Mouse (Mus musculus) neural tube, embryonic 13.5 days (tissue): ENCODE measurements around the gene Fbxw10. TPM values are rescaled to one million over a fixed set of nuclear protein-coding genes. Genes with fewer than 3 reads are reported as not detected.

Source experiments
- ATAC-seq: fragments of 200-750 bp; cut with Nextera tagmentation; 2 replicates; pipeline ENCODE4 v1.8.0; 2017; ENCODE audit warnings: low read depth, mild to moderate bottlenecking, moderate TSS enrichment, moderate library complexity
- H3K27ac ChIP-seq: fragments of 300-500 bp; sonication (generic); replicated peaks from 2 replicates; pipeline ENCODE4 v1.5.1; 2015; ENCODE audit warnings: moderate library complexity, mild to moderate bottlenecking, inconsistent platforms
- H3K27me3 ChIP-seq: fragments of 300-500 bp; sonication (generic); 2 replicates; pipeline ENCODE4 v1.6.1; 2015; ENCODE audit warnings: mild to moderate bottlenecking, inconsistent platforms
- H3K36me3 ChIP-seq: fragments of 300-500 bp; sonication (generic); 2 replicates; pipeline ENCODE4 v1.6.1; 2015; ENCODE audit warnings: mild to moderate bottlenecking, inconsistent platforms
- H3K4me1 ChIP-seq: fragments of 300-500 bp; sonication (generic); replicated peaks from 2 replicates; pipeline ENCODE4 v1.6.1; 2015; ENCODE audit warnings: inconsistent platforms
- H3K4me2 ChIP-seq: fragments of 300-500 bp; sonication (generic); 2 replicates; pipeline ENCODE4 v1.6.1; 2015; ENCODE audit warnings: inconsistent platforms, mild to moderate bottlenecking, moderate library complexity
- H3K4me3 ChIP-seq: fragments of 300-500 bp; sonication (generic); 2 replicates; pipeline ENCODE4 v1.5.1; 2015; ENCODE audit warnings: mild to moderate bottlenecking, inconsistent platforms
- H3K9ac ChIP-seq: fragments of 300-500 bp; sonication (generic); 2 replicates; pipeline ENCODE4 v1.6.1; 2015; ENCODE audit warnings: moderate library complexity, mild to moderate bottlenecking, inconsistent platforms
- H3K9me3 ChIP-seq: fragments of 300-500 bp; sonication (generic); 2 replicates; pipeline ENCODE4 v1.6.1; 2016; ENCODE audit warnings: inconsistent platforms
- WGBS: fragments of 180-500 bp; shearing (Covaris S2); methylation state at CpG from one replicate; pipeline ENCODE4 v1.1.7; 2015; 5-methylcytosine and 5-hydroxymethylcytosine counted together
- polyA plus RNA-seq: library from polyadenylated mRNA; unstranded; fragments of >200 nt; fragmentation: Nextera tagmentation; extraction: Ambion mirVana; gene quantifications from 2 replicates; pipeline ENCODE4 v1.2.1, GENCODE M21; 2015

Fbxw10 gene
- polyA plus RNA-seq, 1 experiment from 2014 or later = 0.39 TPM

DNA sequence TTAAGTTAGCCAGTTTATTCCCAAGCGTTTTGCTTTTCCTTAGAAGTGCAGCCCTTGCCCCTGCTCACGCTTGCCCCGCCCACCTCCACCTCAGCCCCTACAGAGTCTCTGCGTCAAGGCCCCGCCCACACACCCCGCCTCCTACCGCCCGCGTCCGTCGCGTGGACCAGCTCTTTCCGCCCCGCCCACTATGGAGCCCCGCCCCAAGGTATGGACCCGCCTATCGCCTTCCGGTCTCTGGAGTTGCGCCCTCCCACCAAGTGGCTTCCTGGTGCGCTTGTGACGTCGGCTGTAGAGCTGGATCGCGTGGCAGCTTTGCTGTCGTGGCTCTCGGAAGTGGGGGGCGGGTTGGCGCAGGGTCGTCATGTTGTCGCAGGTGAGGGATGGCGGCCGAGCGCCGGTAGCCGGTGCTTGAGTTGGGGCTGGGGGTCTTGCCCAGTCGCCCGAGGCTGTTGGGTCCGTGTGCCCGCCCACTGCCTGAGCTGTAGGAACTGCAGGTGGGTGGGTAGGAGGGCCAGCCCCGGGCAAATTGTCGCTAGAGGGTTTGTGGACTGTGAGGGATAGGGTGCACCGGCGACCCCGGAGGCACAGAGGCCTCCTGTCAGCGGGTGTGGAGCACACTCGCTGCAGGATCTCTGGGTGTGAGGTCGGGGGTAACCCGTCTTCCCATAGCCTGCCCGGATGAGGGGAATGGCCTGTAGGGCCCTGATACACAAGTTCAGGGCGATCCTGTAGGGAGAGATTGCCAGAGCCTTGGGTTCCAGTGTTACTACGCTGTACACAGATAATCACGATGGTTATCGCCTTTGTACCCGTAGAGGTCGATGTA lies 32.6 kb downstream of the Fbxw10 start, which contains the start of gene Tvp23b:
Tvp23b (plus strand) TSS at position 236 of the 829 bp plus-strand sequence.
- peak within 1 kb of the TSS; percentile 60 for H3K4me2 ChIP-seq
- H3K27me3 ChIP-seq = no peaks in the 10 kb centered on the region
- peaks cover 10% of the 10 kb centered on the region for H3K4me1 ChIP-seq
- H3K9ac ChIP-seq = peak within 1 kb of the TSS; percentile 91
- 3% methylated on average over 55 of the region's 55 CpGs for WGBS
- H3K9me3 ChIP-seq = no peaks in the 10 kb centered on the region
- peak within 1 kb of the TSS; percentile 79 for H3K4me3 ChIP-seq
- H3K36me3 ChIP-seq = peaks cover 19% of the 10 kb centered on the region
- H3K27ac ChIP-seq = peak within 1 kb of the TSS; percentile 89
- peak; percentile 98 for ATAC-seq

DNA sequence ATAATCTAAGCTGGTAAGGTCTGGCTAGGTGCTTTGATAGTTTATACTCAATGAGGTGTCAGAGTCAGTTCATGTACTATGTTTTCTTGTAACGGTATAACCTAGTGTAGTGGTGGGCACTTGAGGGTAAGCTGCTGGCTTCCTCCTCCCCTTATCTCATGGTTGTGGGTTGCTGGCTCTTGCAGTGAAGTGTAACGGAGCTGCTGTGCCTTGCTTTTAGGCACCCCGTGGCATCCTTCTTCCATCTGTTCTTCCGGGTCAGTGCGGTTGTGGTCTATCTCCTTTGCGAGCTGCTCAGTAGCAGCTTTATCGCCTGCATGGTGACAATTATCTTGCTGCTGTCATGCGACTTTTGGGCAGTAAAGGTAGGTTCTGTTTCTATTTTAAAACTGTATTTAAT lies 36.5 kb downstream of the Fbxw10 start:
- WGBS = 92% methylated on average over 8 of the region's 8 CpGs

DNA sequence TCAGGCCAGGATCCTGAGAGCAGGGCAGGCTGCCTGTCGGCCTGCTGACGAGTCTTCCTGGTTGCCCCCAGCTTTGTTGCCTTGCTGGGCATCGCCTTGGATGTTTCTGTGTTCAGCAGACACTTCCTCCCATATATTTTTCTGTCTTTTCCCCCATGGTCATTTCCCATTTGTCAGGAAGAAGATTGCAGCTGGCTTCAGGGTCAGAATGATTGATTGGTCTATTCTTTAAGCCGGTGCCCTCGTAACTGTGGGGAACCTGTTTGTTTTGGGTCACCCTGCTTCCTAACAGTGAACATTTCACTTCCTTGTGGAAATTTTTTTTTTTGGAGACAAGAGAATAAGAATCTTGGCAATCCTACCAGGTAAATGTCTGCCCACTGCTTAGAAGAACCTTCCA lies 38.5 kb downstream of the Fbxw10 start:
- no peak overlapping the region for H3K9ac ChIP-seq
- no peaks in the 10 kb centered on the region for H3K27me3 ChIP-seq

More for the DNA sequence above, 36.5 kb downstream of the Fbxw10 start:
- Histone ChIP-seq H3K9ac (no peak overlapping the region), H3K9me3 (no peaks in the 10 kb centered on the region), H3K4me3 (no peak overlapping the region), H3K4me2 (no peak overlapping the region), H3K36me3 (peaks cover 47% of the 10 kb centered on the region), H3K27me3 (no peaks in the 10 kb centered on the region), H3K4me1 (peaks cover 10% of the 10 kb centered on the region), H3K27ac (no peak overlapping the region)
- ATAC-seq = no peak

DNA sequence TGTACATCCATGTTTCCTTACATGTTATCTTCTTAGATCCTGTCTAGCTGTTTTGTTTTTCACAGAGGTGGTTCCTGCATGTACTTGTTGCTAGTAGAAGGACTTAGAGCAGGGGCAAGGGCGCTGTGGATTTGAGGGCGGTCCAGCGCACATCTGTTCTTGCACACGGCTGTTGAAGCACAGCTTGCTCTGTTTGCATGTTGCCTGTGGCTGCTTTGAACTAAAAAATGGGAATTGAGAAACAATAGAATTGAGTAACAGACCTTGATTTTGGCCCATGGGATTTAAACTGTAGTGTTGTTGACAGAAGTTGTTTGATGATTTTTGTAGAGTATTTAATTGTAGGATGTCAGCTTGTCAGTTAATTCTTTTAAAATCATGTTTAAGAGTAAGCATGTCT lies 43.9 kb downstream of the Fbxw10 start:
- Histone ChIP-seq H3K4me1 (no peaks in the 10 kb centered on the region), H3K36me3 (peaks cover 58% of the 10 kb centered on the region), H3K9me3 (no peaks in the 10 kb centered on the region), H3K9ac (no peak overlapping the region), H3K27me3 (no peaks in the 10 kb centered on the region), H3K27ac (no peak overlapping the region), H3K4me2 (no peak overlapping the region), H3K4me3 (no peak overlapping the region)
- 90% methylated on average over 4 of the region's 4 CpGs for WGBS
- ATAC-seq = no peak

More for the DNA sequence above, 38.5 kb downstream of the Fbxw10 start:
- Histone ChIP-seq H3K9me3 (no peaks in the 10 kb centered on the region), H3K4me2 (no peak overlapping the region), H3K27ac (no peak overlapping the region), H3K36me3 (peaks cover 60% of the 10 kb centered on the region), H3K4me3 (no peak overlapping the region), H3K4me1 (peaks cover 5% of the 10 kb centered on the region)
- 65% methylated on average over 5 of the region's 5 CpGs for WGBS
- ATAC-seq = no peak

DNA sequence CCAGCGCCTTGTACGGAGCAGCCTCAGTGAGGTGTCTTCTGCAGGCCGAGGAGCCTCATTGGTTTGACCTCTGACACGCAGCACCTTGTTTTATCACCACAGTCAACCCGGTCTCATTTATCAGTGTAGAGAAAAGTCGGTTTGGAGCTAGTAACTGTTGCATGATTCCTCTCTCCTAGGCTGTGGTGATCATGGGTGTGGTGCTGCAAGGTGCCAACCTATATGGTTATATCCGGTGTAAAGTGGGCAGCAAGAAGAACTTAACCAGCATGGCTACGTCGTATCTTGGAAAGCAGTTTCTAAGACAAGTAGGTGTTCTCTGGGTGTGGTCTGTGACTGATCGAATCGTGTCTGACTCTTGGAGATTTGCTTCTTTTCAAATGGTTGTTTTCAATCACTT lies 44.9 kb downstream of the Fbxw10 start:
- no peak overlapping the region for H3K4me3 ChIP-seq
- no peaks in the 10 kb centered on the region for H3K27me3 ChIP-seq
- no peaks in the 10 kb centered on the region for H3K9me3 ChIP-seq
- no peak for ATAC-seq
- H3K4me2 ChIP-seq = no peak overlapping the region
- peaks cover 52% of the 10 kb centered on the region for H3K36me3 ChIP-seq
- no peak overlapping the region for H3K9ac ChIP-seq
- no peak overlapping the region for H3K27ac ChIP-seq
- H3K4me1 ChIP-seq = no peaks in the 10 kb centered on the region
- 93% methylated on average over 11 of the region's 11 CpGs for WGBS

DNA sequence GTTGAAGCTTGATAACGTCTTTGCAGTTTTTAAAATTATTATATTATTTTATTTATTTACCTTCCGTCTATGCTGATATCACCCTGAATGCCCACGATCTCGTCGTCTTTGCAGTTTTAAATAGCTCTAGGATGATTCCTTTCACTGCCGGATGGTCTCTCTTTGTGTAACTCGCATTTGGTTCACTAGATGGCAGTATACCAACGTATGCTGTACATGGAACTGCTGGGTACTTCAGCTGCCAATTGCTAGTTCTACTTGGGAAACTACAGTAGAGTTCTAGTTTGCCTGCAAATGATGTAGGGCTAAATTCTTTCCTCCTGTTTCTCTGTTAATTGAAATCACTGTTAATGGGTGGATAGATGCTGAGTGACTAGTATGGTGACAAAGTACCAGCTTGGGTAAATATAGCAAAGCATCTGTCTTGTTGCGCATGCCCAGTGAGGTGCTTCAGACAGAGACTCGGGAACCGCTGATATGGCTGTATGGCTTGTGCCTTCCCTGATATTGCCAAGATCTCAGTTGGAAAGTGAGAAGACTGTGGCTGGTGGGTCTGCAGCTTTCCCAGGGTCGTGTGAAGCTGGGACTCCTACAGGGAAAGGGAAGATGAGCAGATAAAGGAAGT lies 54.9 kb downstream of the Fbxw10 start:
- no peak overlapping the region for H3K4me3 ChIP-seq
- whole genome bisulfite sequencing = 36% methylated on average over 12 of the region's 12 CpGs
- no peaks in the 10 kb centered on the region for H3K9me3 ChIP-seq
- H3K4me2 ChIP-seq = no peak overlapping the region
- no peaks in the 10 kb centered on the region for H3K4me1 ChIP-seq
- H3K36me3 ChIP-seq = peaks cover 6% of the 10 kb centered on the region; the same call in 1 of the 2 replicates
- peak; percentile 75; the same call in 1 of the 2 replicates for ATAC-seq
- H3K27ac ChIP-seq = no peak overlapping the region
- H3K27me3 ChIP-seq = no peaks in the 10 kb centered on the region
- H3K9ac ChIP-seq = no peak overlapping the region

DNA sequence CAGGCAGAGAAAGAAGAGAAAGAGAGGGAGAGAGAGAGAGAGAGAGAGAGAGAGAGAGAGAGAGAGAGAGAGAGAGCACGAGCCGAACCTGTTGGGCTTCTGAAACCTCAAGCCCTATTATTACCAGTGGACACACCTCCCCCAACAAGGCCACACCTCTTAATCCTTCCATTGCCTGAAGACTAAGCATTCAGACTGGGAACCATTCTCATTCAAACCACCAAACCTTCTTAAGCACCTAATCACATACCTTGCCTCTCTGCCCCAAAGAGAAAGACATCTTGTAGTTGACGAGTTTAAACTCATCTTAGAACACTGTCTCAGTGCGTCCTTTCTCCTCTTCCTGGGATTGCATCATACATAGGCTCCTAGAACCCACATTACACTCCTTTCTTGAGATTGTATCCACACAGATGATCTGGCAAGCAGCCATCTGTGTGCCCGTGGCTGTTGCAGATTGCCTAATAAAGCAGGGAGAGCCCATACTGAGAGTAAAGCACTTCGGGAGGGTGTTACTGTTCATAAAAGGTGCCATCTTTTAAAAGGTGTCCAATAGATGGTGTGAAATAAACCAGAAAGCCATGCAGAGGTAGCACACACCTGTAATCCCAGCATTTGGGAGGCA lies 57.1 kb downstream of the Fbxw10 start:
- no peaks in the 10 kb centered on the region for H3K9me3 ChIP-seq
- no peaks in the 10 kb centered on the region for H3K27me3 ChIP-seq
- H3K4me2 ChIP-seq = no peak overlapping the region
- H3K9ac ChIP-seq = no peak overlapping the region
- ATAC-seq = no peak
- no peak overlapping the region for H3K27ac ChIP-seq
- 76% methylated on average over 6 of the region's 6 CpGs for WGBS
- no peak overlapping the region for H3K4me3 ChIP-seq
- H3K4me1 ChIP-seq = no peaks in the 10 kb centered on the region
- no peaks in the 10 kb centered on the region for H3K36me3 ChIP-seq

DNA sequence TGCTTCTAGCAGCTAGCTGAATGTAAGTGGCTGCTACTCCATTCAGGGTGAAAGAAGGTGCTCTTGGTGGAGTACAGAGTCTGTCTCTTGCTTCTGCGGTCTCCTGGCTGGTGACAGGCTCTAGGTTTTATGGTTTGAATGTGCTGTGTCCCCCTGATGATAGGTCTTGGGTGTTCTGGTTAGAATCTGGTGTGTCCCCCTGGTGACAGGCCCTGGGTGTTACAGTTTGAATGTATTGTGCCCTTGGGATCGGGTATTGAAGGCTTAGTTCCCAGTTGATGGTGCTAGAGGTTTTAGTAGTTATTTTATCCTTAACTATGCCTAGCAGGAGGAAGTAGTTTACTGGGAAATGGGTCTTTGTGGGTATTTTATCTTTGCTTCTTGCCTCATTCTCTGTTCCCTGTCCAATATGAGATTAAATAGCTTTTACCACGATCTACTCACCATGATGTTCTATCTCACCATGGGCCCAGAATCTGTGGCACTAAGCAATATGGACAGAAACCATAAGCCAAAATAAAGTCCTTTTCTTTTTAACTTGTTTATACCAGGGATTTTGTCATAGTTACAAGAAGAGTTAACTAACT lies 62.9 kb downstream of the Fbxw10 start:
- ATAC-seq = no peak
- H3K4me1 ChIP-seq = peaks cover 9% of the 10 kb centered on the region
- no peaks in the 10 kb centered on the region for H3K36me3 ChIP-seq
- H3K4me2 ChIP-seq = no peak overlapping the region
- no peaks in the 10 kb centered on the region for H3K9me3 ChIP-seq
- H3K4me3 ChIP-seq = no peak overlapping the region
- WGBS = 77% methylated on average over 3 of the region's 3 CpGs
- no peaks in the 10 kb centered on the region for H3K27me3 ChIP-seq
- no peak overlapping the region for H3K27ac ChIP-seq
- no peak overlapping the region for H3K9ac ChIP-seq

DNA sequence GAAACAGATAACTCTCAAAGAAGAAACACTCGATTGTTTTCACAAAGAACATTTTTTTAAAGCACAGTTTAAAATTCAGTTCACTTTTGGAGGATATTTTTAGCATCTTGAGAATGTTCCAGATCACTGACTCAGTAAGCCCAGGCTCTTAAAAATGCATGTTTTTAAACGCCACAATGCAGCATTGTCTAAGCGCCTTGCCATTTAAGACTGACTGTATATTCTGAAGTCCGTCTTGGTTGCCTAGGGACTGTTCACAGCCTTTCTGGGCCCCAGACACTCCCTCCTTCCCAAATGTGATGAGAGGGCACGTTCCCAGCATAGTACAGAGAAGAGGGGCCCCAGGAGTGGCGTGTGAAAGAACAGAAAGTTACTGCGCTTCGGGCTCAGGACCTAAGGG lies 64.5 kb downstream of the Fbxw10 start:
- H3K27ac ChIP-seq = peak overlapping the region; percentile 50; the same call in 1 of the 2 replicates
- 20% methylated on average over 8 of the region's 8 CpGs for WGBS
- H3K36me3 ChIP-seq = no peaks in the 10 kb centered on the region
- H3K9ac ChIP-seq = no peak overlapping the region
- no peaks in the 10 kb centered on the region for H3K27me3 ChIP-seq
- peaks cover 9% of the 10 kb centered on the region for H3K4me1 ChIP-seq
- H3K4me2 ChIP-seq = no peak overlapping the region
- H3K4me3 ChIP-seq = no peak overlapping the region
- ATAC-seq = no peak
- H3K9me3 ChIP-seq = no peaks in the 10 kb centered on the region

DNA sequence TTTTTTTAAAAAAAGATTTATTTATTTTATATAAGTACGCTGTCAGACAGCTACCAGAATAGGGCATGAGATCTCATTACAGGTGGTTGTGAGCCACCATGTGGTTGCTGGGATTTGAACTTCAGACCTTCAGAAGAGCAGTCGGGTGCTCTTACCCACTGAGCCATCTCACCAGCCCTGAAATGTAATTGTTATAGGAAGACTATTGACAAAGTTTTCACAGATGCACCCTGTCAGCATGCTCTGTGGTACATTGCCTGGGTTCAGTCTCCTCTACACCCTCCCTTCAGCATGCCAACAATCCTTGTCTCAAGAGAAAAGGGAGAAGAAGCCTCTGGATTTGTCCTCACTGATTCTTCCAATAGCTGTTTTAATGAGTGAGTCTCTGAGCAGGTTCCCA lies 66.3 kb downstream of the Fbxw10 start:
- no peak overlapping the region for H3K4me2 ChIP-seq
- H3K4me3 ChIP-seq = no peak overlapping the region
- no peaks in the 10 kb centered on the region for H3K27me3 ChIP-seq
- WGBS = 96% methylated on average over 2 of the region's 2 CpGs
- no peak overlapping the region for H3K9ac ChIP-seq
- H3K4me1 ChIP-seq = peaks cover 9% of the 10 kb centered on the region
- H3K27ac ChIP-seq = no peak overlapping the region
- no peak for ATAC-seq
- H3K36me3 ChIP-seq = no peaks in the 10 kb centered on the region
- no peaks in the 10 kb centered on the region for H3K9me3 ChIP-seq

DNA sequence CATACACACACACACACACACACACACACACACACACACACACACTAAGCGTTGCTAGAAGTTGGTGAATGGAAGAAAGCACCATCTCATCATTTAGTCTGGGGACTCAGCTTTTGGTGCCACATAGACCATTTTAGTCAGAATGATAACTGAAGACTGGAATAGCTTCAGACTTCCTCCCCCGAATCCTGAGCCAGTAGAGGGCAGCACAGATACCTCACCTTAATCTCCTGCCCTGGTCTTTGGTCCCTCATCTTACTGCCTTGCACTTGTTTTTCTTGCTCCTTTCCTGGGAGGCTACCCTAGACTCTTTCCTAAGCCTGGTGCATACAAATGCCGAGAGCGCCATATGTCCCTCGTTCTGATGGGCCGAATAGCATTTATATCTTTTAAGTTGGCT lies 67.7 kb downstream of the Fbxw10 start:
- Histone ChIP-seq H3K4me1 (peaks cover 9% of the 10 kb centered on the region), H3K36me3 (no peaks in the 10 kb centered on the region), H3K4me2 (no peak overlapping the region), H3K4me3 (no peak overlapping the region), H3K9me3 (peaks cover 2% of the 10 kb centered on the region; the same call in 1 of the 2 replicates), H3K9ac (no peak overlapping the region), H3K27me3 (no peaks in the 10 kb centered on the region), H3K27ac (no peak overlapping the region)
- ATAC-seq = no peak
- WGBS = 68% methylated on average over 6 of the region's 6 CpGs

DNA sequence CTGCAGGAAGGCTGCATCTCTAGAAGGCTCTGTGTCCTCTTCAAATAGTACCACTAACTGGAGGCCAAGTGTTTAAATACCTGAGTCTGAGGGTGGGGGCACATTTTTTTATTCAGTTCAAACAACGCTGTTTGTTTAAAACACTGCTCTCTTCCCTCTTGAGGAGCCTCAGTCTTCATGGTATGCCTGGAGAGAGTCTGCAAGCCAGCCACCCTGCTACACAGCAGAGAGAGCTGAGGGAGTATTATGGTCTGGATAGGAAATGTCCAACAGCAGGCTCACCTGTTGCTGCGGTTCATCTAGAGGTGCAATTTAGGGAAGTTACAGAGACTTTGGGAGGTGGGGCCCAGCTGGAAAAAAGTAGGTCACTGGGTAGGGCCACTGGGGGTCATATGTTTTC lies 68.6 kb downstream of the Fbxw10 start:
- Histone ChIP-seq H3K9ac (no peak overlapping the region), H3K36me3 (no peaks in the 10 kb centered on the region), H3K4me2 (no peak overlapping the region), H3K4me3 (no peak overlapping the region), H3K4me1 (peaks cover 9% of the 10 kb centered on the region), H3K9me3 (peaks cover 4% of the 10 kb centered on the region; the same call in 1 of the 2 replicates), H3K27me3 (peaks cover 3% of the 10 kb centered on the region; the same call in 1 of the 2 replicates), H3K27ac (no peak overlapping the region)
- no peak for ATAC-seq
- 88% methylated on average over 2 of the region's 2 CpGs for WGBS
